Mouse (Mus musculus) megakaryocyte, adult 5-6 weeks (primary cell): Measurements from ENCODE around the gene 4930502E18Rik. TPM values are rescaled to one million over a fixed set of nuclear protein-coding genes. Genes with fewer than 3 reads are reported as not detected.
"Not testable (repeated sequence)": the region's sequence is repeated elsewhere in the genome, so short reads cannot be mapped to it uniquely, and the experiment has no call there.

Experiments used
- ATAC-seq: 2 replicates; pipeline ENCODE4 v1.8.0; 2016; ENCODE audit warnings: mild to moderate bottlenecking, inconsistent platforms; ENCODE audit not compliant: poor library complexity, severe bottlenecking
- total RNA-seq, 2 experiments: library from RNA; stranded (forward) in 1 of 2; stranded (reverse) in 1 of 2; fragments of 153-499, 151-499 nt in 1 of 2; fragments of 221-1000, 200-1000 nt in 1 of 2; gene quantifications; 2 replicates each; pipeline versions ENCODE4 v1.2.3 to v1.2.4; 2015 to 2017

4930502E18Rik gene
- total RNA-seq (2015) (not detected in 2 replicates), total RNA-seq (2017) (not detected in 2 replicates)

- ATAC-seq = no peak
Observed at GRCm38 (mm10) chrX:53724596-53724995, at the start of gene 4930502E18Rik. Gene 4930502E18Rik (plus strand): TSS chrX:53724826.

- peak; percentile 63; the same call in 1 of the 2 replicates for ATAC-seq
Observed at GRCm38 (mm10) chrX:53676943-53677342, 47.7 kb upstream of the 4930502E18Rik start.

- ATAC-seq = not testable (repeated sequence)
Observed at GRCm38 (mm10) chrX:53682650-53683049, 42.0 kb upstream of the 4930502E18Rik start.

GRCm38 (mm10) chrX:53684676-53685075, 40.0 kb upstream of the 4930502E18Rik start:
- ATAC-seq = not testable (repeated sequence)

GRCm38 (mm10) chrX:53692065-53692464, 32.6 kb upstream of the 4930502E18Rik start:
- no peak for ATAC-seq

GRCm38 (mm10) chrX:53693141-53693540, 31.5 kb upstream of the 4930502E18Rik start:
- ATAC-seq = peak; percentile 67

GRCm38 (mm10) chrX:53694008-53694777, 30.4 kb upstream of the 4930502E18Rik start:
- ATAC-seq = no peak

- no peak for ATAC-seq
Observed at GRCm38 (mm10) chrX:53699225-53699624, 25.4 kb upstream of the 4930502E18Rik start.

GRCm38 (mm10) chrX:53702673-53703072, 22.0 kb upstream of the 4930502E18Rik start:
- no peak for ATAC-seq

GRCm38 (mm10) chrX:53715942-53716322, 8.7 kb upstream of the 4930502E18Rik start:
- ATAC-seq = no peak

- peak; percentile 51; the same call in 1 of the 2 replicates for ATAC-seq
Observed at GRCm38 (mm10) chrX:53716323-53717182, 8.1 kb upstream of the 4930502E18Rik start.

GRCm38 (mm10) chrX:53728967-53729366, 4.3 kb downstream of the 4930502E18Rik start:
- peak; percentile 57 for ATAC-seq

GRCm38 (mm10) chrX:53752851-53753250, 28.2 kb downstream of the 4930502E18Rik start:
- ATAC-seq = peak; percentile 72

- ATAC-seq = no peak
Observed at GRCm38 (mm10) chrX:53757736-53758135, 33.1 kb downstream of the 4930502E18Rik start, which contains the start of gene 1700013H16Rik. Gene 1700013H16Rik (minus strand): TSS chrX:53757831.

GRCm38 (mm10) chrX:53776276-53776675, 51.6 kb downstream of the 4930502E18Rik start, which contains the start of gene Zfp36l3:
Gene Zfp36l3 (minus strand): TSS chrX:53776394.
- no peak for ATAC-seq

Other genes with a start within 250 kb of the 4930502E18Rik start
- 2.5 TPM in 1 of 2 replicates, not detected in the other for gene Rtl8c, start 116.8 kb upstream of the 4930502E18Rik start, total RNA-seq (2015)
- gene Rtl8c, start 116.8 kb upstream of the 4930502E18Rik start, total RNA-seq (2017) = not detected in 2 replicates
- gene Gm14597, start 115.8 kb upstream of the 4930502E18Rik start, total RNA-seq (2015) = not detected in 2 replicates
- gene Gm14597, start 115.8 kb upstream of the 4930502E18Rik start, total RNA-seq (2017) = not detected in 2 replicates
- gene Rtl8a, start 81.1 kb upstream of the 4930502E18Rik start, total RNA-seq (2015) = 7.3 and 7.4 TPM in 2 replicates
- 5.0 and 6.3 TPM in 2 replicates for gene Rtl8a, start 81.1 kb upstream of the 4930502E18Rik start, total RNA-seq (2017)
- gene Rtl8b, start 54.4 kb upstream of the 4930502E18Rik start, total RNA-seq (2015) = 13.1 and 14.1 TPM in 2 replicates
- 4.0 and 5.0 TPM in 2 replicates for gene Rtl8b, start 54.4 kb upstream of the 4930502E18Rik start, total RNA-seq (2017)
- not detected in 2 replicates for gene 1700013H16Rik, start 33.0 kb downstream of the 4930502E18Rik start, total RNA-seq (2015)
- gene 1700013H16Rik, start 33.0 kb downstream of the 4930502E18Rik start, total RNA-seq (2017) = not detected in 2 replicates
- gene Zfp36l3, start 51.6 kb downstream of the 4930502E18Rik start, total RNA-seq (2015) = not detected in 2 replicates
- not detected in 2 replicates for gene Zfp36l3, start 51.6 kb downstream of the 4930502E18Rik start, total RNA-seq (2017)
- 3.1 and 4.3 TPM in 2 replicates for gene Xlr, start 72.9 kb downstream of the 4930502E18Rik start, total RNA-seq (2015)
- gene Xlr, start 72.9 kb downstream of the 4930502E18Rik start, total RNA-seq (2017) = 1.9 and 4.0 TPM in 2 replicates